Mouse (Mus musculus) layer of hippocampus, adult 2 months (tissue): ENCODE measurements around the gene Hist1h4c. TPM values are rescaled to one million over a fixed set of nuclear protein-coding genes. Genes with fewer than 3 reads are reported as not detected.

Source experiments
- DNase-seq, 2 experiments: peaks; one replicate each; pipeline ENCODE4 v3.0.0; 2022; ENCODE audit warnings: low spot score in 2 of 2
- H3K27ac ChIP-seq: fragments of 200-600 bp; 2 replicates; pipeline ENCODE4 v1.8.1; 2022
- H3K4me3 ChIP-seq: fragments of 200-600 bp; 2 replicates; pipeline ENCODE4 v1.8.1; 2022; ENCODE audit warnings: mild to moderate bottlenecking
- CTCF ChIP-seq: fragments of 200-600 bp; conservative IDR thresholded peaks from 2 replicates; pipeline ENCODE4 v1.8.1; 2022; ENCODE audit warnings: antibody characterized with exemption, mild to moderate bottlenecking, moderate library complexity
- long read RNA-seq, 2 experiments: library from polyadenylated mRNA; stranded (forward); transcript quantifications; one replicate each; pipeline ENCODE4 v2.0.0; 2021; ENCODE audit warnings: borderline mapping rate in 2 of 2
- total RNA-seq, 2 experiments: library from RNA; stranded (reverse); gene quantifications; 2 replicates each; pipeline ENCODE4 v1.2.3; 2021

Hist1h4c gene
- total RNA-seq, result 100 to 1,000 TPM; 108 to 115 TPM
- long read RNA-seq, experiment 1, result 0 reads
- long read RNA-seq, experiment 2, result 0 reads

- Histone ChIP-seq H3K4me3 (peak within 1 kb of the TSS; percentile 63), H3K27ac (peak within 1 kb of the TSS; percentile 86)
- peak; percentile 99 to 100 for DNase-seq
- TF ChIP-seq CTCF, result no peak
These were observed at the start of gene Hist1h4c for GRCm38 (mm10) chr13:23698300-23698693. TSS of gene Hist1h4c (minus strand) at chr13:23698454.

DNA sequence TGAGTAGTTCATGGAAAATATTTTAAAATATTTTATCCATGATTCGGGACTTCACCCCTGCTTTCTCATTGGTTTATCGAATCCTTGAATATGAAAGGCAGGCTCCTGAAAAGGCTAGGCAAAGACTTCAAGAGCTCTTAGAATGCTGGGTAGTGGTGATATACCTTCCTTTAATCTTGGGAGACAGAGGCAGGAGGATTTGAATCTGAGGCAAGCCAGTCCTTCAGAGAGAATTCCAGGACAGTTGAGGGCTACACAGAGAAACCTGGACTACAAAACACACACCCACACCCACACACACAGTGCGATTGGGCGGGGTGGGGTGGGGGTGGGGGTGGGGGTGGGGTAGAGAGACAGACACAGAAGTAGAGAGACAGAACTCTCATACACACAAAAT lies 49.6 kb upstream of the Hist1h4c start:
- Histone ChIP-seq H3K4me3 (no peak overlapping the region), H3K27ac (peak overlapping the region; percentile 91)
- DNase-seq, result no peak
- TF ChIP-seq CTCF, result no peak

DNA sequence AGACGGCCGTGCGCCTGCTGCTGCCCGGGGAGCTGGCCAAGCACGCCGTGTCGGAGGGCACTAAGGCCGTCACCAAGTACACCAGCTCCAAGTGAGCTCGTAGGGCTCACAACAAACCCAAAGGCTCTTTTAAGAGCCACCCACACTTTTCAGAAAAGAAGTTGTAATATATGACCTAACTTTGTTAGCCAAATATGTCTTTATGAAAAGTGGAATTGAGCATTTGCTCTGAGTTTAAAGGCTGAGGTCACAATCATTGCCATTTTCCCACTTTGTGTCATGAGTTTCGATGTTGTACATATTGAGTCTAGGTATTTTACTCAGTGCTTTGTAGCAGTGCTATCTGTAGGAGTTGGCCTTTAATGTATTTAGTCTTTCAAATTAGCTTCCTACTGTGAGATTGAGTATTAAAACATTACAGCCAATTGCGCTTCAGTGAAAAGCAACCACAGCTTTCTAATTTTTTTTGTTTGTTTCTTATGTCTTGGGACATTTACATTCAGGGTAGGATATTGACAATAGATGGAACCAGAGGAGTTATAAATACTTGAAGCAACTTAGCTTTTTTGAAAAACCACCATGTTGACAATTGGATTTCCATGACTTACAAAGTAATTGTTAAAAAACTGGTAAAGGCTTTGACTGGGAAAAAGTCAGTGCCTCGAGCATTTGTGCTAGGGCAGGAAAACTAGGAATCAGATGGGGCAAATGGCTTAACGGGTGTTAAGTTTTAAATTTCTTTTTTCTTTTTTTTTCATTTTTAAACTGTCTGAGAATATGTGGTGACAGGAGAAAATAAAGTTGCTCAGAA lies 49.0 kb upstream of the Hist1h4c start:
- TF ChIP-seq CTCF, result no peak
- H3K27ac ChIP-seq, result peak overlapping the region; percentile 91

GRCm38 (mm10) chr13:23746201-23747080 lies 48.2 kb upstream of the Hist1h4c start, which contains the start of gene Hist1h2bb:
TSS of gene Hist1h2bb (plus strand) at chr13:23746734.
- DNase-seq, result peak; percentile 52 to 87
- peak within 1 kb of the TSS; percentile 91 for H3K27ac ChIP-seq
- TF ChIP-seq CTCF, result peak; percentile 50
- H3K4me3 ChIP-seq, result peak within 1 kb of the TSS; percentile 59

More for the DNA sequence above, 49.0 kb upstream of the Hist1h4c start:
- no peak for DNase-seq
- peak overlapping the region; percentile 59 for H3K4me3 ChIP-seq

GRCm38 (mm10) chr13:23745381-23746161 lies 47.3 kb upstream of the Hist1h4c start, which contains the start of gene Hist1h3c:
TSS of gene Hist1h3c (minus strand) at chr13:23745602.
- DNase-seq, result peak; percentile 82 to 83
- peak; percentile 33 for TF ChIP-seq CTCF
- Histone ChIP-seq H3K27ac (peak within 1 kb of the TSS; percentile 91), H3K4me3 (peak within 1 kb of the TSS; percentile 59)

DNA sequence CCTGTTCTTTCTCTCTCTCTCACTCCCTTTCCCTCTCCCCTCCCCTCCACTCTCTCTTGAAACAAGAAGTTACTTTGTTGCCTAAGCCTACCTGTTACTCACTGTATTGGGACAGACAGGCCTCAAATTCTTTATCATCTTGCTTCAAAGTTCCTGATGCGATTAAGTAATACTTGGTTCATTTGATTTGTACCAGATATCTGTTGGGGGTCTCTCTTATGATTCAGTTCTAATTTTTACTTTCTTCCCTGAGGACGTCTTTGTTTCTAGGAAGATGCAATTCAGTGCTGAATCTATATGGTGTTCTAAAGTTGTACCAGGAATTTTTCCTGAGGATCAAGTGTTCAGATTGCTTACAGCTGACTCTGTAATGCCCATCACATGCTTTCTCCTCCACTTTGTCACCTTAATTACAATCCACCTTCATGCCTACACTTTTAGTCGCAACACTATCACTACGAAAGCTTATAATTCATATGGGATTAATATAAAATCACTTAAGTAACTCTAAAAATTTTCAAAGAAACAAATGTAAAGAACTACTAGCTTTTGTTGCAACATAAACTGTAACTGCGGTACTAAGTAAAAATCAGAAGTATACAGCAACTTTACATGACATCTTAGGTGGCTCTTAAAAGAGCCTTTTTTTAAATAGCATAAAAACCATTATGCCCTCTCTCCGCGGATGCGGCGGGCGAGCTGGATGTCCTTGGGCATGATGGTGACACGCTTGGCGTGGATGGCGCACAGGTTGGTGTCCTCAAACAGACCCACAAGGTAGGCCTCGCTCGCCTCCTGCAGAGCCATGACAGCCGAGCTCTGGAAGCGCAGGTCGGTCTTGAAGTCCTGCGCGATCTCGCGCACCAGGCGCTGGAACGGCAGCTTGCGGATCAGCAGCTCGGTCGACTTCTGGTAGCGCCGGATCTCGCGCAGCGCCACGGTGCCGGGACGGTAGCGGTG lies 46.4 kb upstream of the Hist1h4c start:
- DNase-seq, result no peak
- peak overlapping the region; percentile 59; the same call in 1 of the 2 replicates for H3K4me3 ChIP-seq
- no peak overlapping the region for H3K27ac ChIP-seq
- TF ChIP-seq CTCF, result no peak

GRCm38 (mm10) chr13:23743963-23744362 lies 45.7 kb upstream of the Hist1h4c start:
- no peak for DNase-seq
- H3K4me3 ChIP-seq, result no peak overlapping the region
- TF ChIP-seq CTCF, result no peak
- no peak overlapping the region for H3K27ac ChIP-seq

DNA sequence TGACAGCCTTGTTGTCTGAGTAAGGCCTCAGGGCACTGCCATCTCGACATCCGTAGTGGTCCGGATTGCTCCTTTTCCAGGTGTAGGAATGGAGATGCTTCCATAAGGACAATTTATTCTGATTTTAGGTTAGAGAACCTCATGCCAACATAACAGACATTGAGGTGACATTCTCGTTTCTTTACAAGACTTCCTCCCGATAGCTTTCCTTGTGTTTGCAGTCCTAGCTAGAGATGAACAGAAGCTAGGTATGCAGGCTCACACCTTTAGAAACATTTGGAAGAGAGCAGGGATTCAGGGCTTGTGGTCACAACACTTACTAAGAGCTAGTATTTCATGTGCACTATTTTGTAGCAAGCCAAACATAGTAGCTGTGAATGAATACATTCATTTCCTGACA lies 45.0 kb upstream of the Hist1h4c start:
- TF ChIP-seq CTCF, result no peak
- no peak for DNase-seq
- no peak overlapping the region for H3K4me3 ChIP-seq
- H3K27ac ChIP-seq, result no peak overlapping the region

DNA sequence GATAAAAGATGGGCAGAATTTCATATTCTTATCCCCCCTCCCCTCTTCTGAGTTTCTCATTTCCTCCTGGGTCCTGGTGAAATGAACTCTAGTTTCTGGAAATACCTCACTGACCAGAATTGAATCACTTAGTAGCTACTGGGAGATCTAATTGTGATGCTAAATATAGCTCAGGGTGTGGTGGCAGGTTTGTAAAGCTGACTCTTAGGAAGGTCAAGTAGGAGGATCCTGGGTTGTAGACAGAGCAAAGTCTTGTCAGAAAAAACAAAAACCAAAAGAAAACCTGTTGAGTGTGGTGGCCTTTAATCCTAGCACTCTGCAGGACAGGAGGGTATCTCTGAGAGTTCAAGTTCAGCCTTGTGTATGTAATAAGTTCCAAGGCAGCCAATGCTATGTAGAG lies 43.8 kb upstream of the Hist1h4c start:
- TF ChIP-seq CTCF, result no peak
- Histone ChIP-seq H3K27ac (no peak overlapping the region), H3K4me3 (no peak overlapping the region)
- DNase-seq, result no peak

DNA sequence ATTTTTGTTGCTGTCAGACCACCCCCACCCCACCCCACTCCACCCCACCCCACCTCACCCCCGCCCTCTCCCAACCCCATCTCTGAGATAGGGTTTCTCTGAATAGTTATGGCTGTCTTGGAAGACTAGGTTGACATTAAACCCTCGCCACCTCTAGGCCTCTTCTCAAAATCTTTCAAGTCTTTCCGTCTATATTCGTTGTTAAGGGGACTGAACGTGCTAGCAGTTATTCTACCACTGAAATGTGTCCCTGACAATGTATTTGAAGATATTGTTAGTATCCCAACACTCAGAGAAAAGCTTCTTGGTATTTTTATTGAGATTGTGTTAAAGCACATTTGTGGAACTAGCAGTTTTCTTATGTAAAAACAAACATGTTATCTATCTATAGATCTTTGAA lies 42.7 kb upstream of the Hist1h4c start:
- Histone ChIP-seq H3K4me3 (no peak overlapping the region; the same call in 1 of the 2 replicates), H3K27ac (no peak overlapping the region)
- no peak for TF ChIP-seq CTCF
- DNase-seq, result no peak

- DNase-seq, result no peak
- no peak for TF ChIP-seq CTCF
- H3K27ac ChIP-seq, result peak overlapping the region; percentile 95
- H3K4me3 ChIP-seq, result peak overlapping the region; percentile 87
These were observed 42.1 kb upstream of the Hist1h4c start for GRCm38 (mm10) chr13:23740256-23740840.
